Mouse (Mus musculus) embryonic facial prominence, embryonic 11.5 days (tissue): ENCODE measurements around the gene Cdc40. TPM values are rescaled to one million over a fixed set of nuclear protein-coding genes. Genes with fewer than 3 reads are reported as not detected.
"Not testable (repeated sequence)": the region's sequence is repeated elsewhere in the genome, so short reads cannot be mapped to it uniquely, and the experiment has no call there.

Experiments used
- ATAC-seq: fragments of 200-750 bp; cut with Nextera tagmentation; replicated peaks from 2 replicates; pipeline ENCODE4 v1.8.0; 2017; ENCODE audit warnings: low read depth; ENCODE audit not compliant: insufficient number of reproducible peaks, low FRiP score, low TSS enrichment
- DNase-seq: peaks from one replicate; pipeline ENCODE4 v3.0.0-alpha.2; 2015; ENCODE audit warnings: low spot score
- H3K27ac ChIP-seq: fragments of 300-500 bp; sonication (generic); replicated peaks from 2 replicates; pipeline ENCODE4 v1.5.1; 2014; ENCODE audit warnings: mild to moderate bottlenecking, low read depth, low read length, control low read depth
- H3K27me3 ChIP-seq: fragments of 300-500 bp; sonication (generic); 2 replicates; pipeline ENCODE4 v1.6.1; 2014; ENCODE audit warnings: mild to moderate bottlenecking, low read length, moderate library complexity, mixed read lengths; ENCODE audit not compliant: control insufficient read depth, insufficient read depth
- H3K36me3 ChIP-seq: fragments of 300-500 bp; sonication (generic); replicated peaks from 2 replicates; pipeline ENCODE4 v1.6.1; 2014; ENCODE audit warnings: low read depth, mild to moderate bottlenecking, low read length, moderate library complexity, mixed read lengths; ENCODE audit not compliant: control insufficient read depth, insufficient read depth
- H3K4me1 ChIP-seq: fragments of 300-500 bp; sonication (generic); 2 replicates; pipeline ENCODE4 v1.6.1; 2014; ENCODE audit warnings: low read length, mixed read lengths; ENCODE audit not compliant: control insufficient read depth, insufficient read depth
- H3K4me2 ChIP-seq: fragments of 300-500 bp; sonication (generic); 2 replicates; pipeline ENCODE4 v1.6.1; 2014; ENCODE audit warnings: low read depth, mild to moderate bottlenecking, control low read depth, low read length, moderate library complexity
- H3K4me3 ChIP-seq: fragments of 300-500 bp; sonication (generic); 2 replicates; pipeline ENCODE4 v1.5.1; 2014; ENCODE audit warnings: low read depth, low read length, control low read depth
- H3K9ac ChIP-seq: fragments of 300-500 bp; sonication (generic); replicated peaks from 2 replicates; pipeline ENCODE4 v1.6.1; 2014; ENCODE audit warnings: mild to moderate bottlenecking, control low read depth, low read length
- H3K9me3 ChIP-seq: fragments of 300-500 bp; sonication (generic); replicated peaks from 2 replicates; pipeline ENCODE4 v1.6.1; 2016; ENCODE audit warnings: mild to moderate bottlenecking, low read length, inconsistent platforms, mixed read lengths; ENCODE audit not compliant: control insufficient read depth
- WGBS: fragments of 180-500 bp; shearing (Covaris S2); extraction: QIAGEN DNeasy Blood & Tissue Kit; methylation state at CpG from one replicate; pipeline ENCODE4 v1.1.7; 2014; 5-methylcytosine and 5-hydroxymethylcytosine counted together
- polyA plus RNA-seq: library from polyadenylated mRNA; unstranded; fragments of >200 nt; fragmentation: Nextera tagmentation; extraction: Ambion mirVana; gene quantifications from 2 replicates; pipeline ENCODE4 v1.2.1, GENCODE M21; 2014

The Cdc40 gene
- polyA plus RNA-seq, 1 experiment from 2014 or later, result 44.8 TPM

DNA sequence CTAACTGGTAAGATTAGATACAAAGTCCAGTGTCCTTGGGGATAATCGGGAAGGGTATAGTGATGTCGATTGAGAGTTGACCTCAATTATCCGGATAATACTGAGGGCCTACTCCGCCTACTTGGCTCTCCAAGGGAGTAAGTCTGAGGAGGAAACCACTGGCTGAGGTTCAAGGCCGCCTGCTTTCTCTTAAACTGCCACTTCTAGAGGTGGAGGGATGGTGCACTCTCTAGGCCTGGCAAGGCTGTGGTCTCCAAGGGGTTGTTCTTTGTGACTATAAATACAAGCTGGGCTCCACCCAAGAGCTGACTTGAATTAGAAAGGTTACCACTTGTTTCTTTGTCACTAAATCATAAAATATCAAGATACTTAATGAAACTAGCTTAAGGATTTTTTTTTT, 43.0 kb downstream of the Cdc40 start:
- DNase-seq (no peak), ATAC-seq (no peak)
- Histone ChIP-seq H3K36me3 (peaks cover 6% of the 10 kb centered on the region), H3K9ac (no peak overlapping the region), H3K4me2 (no peak overlapping the region), H3K27me3 (no peaks in the 10 kb centered on the region), H3K4me3 (no peak overlapping the region), H3K27ac (no peak overlapping the region), H3K4me1 (no peaks in the 10 kb centered on the region), H3K9me3 (no peaks in the 10 kb centered on the region)
- 85% methylated on average over 5 of the region's 5 CpGs for WGBS

DNA sequence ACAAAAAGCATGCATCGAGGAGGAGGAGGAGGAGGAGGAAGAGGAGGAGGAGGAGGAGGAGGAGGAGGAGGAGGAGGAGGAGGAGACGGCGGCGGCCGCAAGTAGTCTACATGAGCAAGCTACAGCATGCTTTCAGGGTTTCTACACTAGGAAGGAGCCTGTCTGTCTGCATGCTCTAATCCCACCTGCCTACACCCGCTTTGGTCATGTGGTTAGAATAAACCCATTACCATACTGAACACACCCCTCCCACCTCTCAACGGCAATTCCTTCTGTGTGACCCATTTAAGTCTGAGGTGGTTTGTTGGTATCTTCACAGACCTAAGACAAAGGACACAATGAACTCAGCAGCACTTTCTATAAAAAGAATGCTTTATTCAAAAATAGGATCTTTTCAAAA, 51.8 kb downstream of the Cdc40 start:
- ATAC-seq (no peak), DNase-seq (no peak)
- Histone ChIP-seq H3K9ac (no peak overlapping the region), H3K4me1 (no peaks in the 10 kb centered on the region), H3K4me3 (no peak overlapping the region), H3K27ac (no peak overlapping the region), H3K9me3 (no peaks in the 10 kb centered on the region), H3K36me3 (peaks cover 4% of the 10 kb centered on the region), H3K4me2 (no peak overlapping the region), H3K27me3 (no peaks in the 10 kb centered on the region)
- WGBS, result 94% methylated on average over 3 of the region's 7 CpGs

DNA sequence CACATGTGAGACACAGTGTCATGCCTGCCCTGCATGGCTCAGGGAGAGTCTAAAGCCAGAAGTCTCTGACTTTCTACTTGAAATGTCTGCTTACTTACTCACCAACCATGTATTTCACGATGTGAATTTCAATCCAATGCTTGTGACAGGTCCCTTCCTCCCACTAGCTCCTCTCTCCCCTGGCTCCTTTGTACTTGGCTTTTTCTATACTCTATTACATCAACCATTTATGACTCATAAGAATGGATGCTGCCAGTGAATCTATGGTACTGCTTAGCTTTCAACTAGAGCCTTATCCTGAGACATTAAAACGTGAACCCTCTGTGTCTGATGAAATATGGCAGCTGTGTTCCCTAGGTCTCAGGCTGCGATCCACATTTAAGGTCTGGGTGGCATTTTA, 52.8 kb downstream of the Cdc40 start:
- ATAC-seq, result no peak
- DNase-seq, result no peak
- H3K9me3 ChIP-seq, result no peaks in the 10 kb centered on the region
- H3K4me3 ChIP-seq, result no peak overlapping the region
- no peaks in the 10 kb centered on the region for H3K4me1 ChIP-seq
- no peak overlapping the region for H3K9ac ChIP-seq
- H3K36me3 ChIP-seq, result peaks cover 4% of the 10 kb centered on the region
- no peak overlapping the region for H3K4me2 ChIP-seq
- no peaks in the 10 kb centered on the region for H3K27me3 ChIP-seq
- no peak overlapping the region for H3K27ac ChIP-seq
- 89% methylated on average over 3 of the region's 3 CpGs for WGBS

DNA sequence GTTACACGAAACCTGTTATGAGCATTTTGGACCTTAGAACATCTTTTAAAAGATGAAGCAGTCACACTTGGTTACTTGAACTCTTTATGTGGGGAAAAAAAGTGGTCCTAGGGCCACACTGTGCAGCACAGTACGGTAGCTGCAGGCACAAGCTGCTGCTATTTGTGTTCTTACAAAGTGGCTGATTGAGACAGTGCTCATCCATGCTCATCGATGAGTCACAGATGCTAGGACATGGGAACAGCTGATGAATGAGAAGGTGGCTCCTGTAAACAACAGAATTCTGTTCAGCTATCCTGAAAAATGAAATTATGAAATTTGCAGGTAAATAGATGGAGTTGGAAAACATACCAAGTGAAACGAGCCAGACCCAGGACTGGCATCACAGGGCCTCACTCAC, 55.4 kb downstream of the Cdc40 start:
- H3K9ac ChIP-seq, result no peak overlapping the region
- no peak overlapping the region for H3K4me2 ChIP-seq

DNA sequence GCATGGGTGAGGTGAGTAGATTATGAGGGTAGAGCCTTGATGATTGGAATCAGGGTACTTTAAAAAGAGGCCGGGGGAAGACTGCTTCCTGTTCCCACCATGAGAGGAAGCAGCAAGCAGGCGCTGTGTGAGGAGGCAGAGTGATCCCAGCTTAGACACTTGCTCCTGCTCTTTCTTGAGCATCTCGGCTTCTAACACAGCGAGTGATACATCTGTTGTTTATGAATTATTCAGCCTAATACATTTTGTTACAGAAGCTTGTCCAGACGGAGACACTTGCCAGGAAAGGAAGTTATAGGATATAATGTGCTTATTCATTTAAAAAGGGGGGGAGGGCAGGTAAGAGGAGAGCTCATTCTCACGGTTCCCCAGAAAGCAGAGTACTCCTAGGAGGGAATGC, 57.2 kb downstream of the Cdc40 start:
- no peak for ATAC-seq
- no peaks in the 10 kb centered on the region for H3K4me1 ChIP-seq
- H3K4me3 ChIP-seq, result no peak overlapping the region
- no peak overlapping the region for H3K4me2 ChIP-seq
- H3K9me3 ChIP-seq, result no peaks in the 10 kb centered on the region
- no peak overlapping the region for H3K27ac ChIP-seq
- DNase-seq, result no peak
- whole genome bisulfite sequencing, result 68% methylated on average over 6 of the region's 6 CpGs
- H3K36me3 ChIP-seq, result no peaks in the 10 kb centered on the region
- no peaks in the 10 kb centered on the region for H3K27me3 ChIP-seq
- H3K9ac ChIP-seq, result no peak overlapping the region

More for the DNA sequence above, 55.4 kb downstream of the Cdc40 start:
- Histone ChIP-seq H3K4me1 (no peaks in the 10 kb centered on the region), H3K27me3 (no peaks in the 10 kb centered on the region), H3K27ac (no peak overlapping the region), H3K4me3 (no peak overlapping the region), H3K9me3 (no peaks in the 10 kb centered on the region), H3K36me3 (no peaks in the 10 kb centered on the region)
- WGBS, result 94% methylated on average over 4 of the region's 4 CpGs
- DNase-seq (no peak), ATAC-seq (no peak)

DNA sequence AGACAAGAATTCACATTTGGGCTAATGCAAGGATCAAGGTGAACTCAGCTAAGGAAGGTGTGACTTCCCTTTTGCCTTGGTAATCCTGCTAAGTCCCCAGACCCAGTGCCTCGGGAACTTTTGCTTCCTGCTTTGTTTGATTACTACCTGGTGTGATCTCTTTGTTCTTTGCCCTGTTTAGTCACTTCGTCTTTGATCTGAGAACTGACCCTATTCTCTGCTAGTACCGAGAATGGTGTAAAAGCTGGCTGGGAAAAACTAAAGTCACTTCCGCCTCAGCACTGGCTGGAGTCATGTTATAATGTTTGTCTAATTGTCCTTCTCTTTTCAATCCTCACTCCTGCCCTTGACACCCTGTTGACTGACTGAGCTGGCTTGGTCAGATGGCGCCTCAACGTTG, 66.6 kb downstream of the Cdc40 start:
- ATAC-seq, result no peak
- 56% methylated on average over 6 of the region's 6 CpGs for WGBS
- Histone ChIP-seq H3K4me3 (no peak overlapping the region), H3K4me2 (no peak overlapping the region), H3K27me3 (no peaks in the 10 kb centered on the region), H3K4me1 (no peaks in the 10 kb centered on the region), H3K27ac (no peak overlapping the region), H3K9ac (no peak overlapping the region), H3K36me3 (no peaks in the 10 kb centered on the region; the same call in 1 of the 2 replicates), H3K9me3 (no peaks in the 10 kb centered on the region)
- no peak for DNase-seq

DNA sequence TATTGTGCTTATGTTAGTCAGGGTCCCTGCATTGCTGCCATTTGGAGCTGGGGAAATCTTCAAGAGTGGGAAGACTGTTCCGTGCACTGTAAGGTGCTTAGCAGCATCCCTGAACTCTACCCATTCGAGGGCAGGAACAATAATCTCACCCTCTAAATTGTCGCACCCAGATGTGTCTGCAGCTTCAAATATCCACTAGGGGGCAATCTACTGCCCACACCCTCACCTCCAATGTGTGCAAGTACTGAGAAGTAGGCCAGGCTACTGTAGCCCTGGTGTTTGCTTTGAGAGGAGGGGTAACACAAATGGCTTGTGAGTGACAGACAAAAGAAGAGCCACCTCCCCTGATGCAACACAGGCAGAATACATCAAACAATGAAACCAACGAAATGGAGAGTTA, 69.5 kb downstream of the Cdc40 start:
- no peak overlapping the region for H3K4me2 ChIP-seq
- H3K4me3 ChIP-seq, result no peak overlapping the region
- no peak overlapping the region for H3K27ac ChIP-seq
- no peak for ATAC-seq
- no peaks in the 10 kb centered on the region; the same call in 1 of the 2 replicates for H3K36me3 ChIP-seq
- DNase-seq, result peak; percentile 7
- no peak overlapping the region for H3K9ac ChIP-seq
- H3K4me1 ChIP-seq, result no peaks in the 10 kb centered on the region
- 60% methylated on average over 4 of the region's 4 CpGs for WGBS
- no peaks in the 10 kb centered on the region for H3K27me3 ChIP-seq
- H3K9me3 ChIP-seq, result no peaks in the 10 kb centered on the region

DNA sequence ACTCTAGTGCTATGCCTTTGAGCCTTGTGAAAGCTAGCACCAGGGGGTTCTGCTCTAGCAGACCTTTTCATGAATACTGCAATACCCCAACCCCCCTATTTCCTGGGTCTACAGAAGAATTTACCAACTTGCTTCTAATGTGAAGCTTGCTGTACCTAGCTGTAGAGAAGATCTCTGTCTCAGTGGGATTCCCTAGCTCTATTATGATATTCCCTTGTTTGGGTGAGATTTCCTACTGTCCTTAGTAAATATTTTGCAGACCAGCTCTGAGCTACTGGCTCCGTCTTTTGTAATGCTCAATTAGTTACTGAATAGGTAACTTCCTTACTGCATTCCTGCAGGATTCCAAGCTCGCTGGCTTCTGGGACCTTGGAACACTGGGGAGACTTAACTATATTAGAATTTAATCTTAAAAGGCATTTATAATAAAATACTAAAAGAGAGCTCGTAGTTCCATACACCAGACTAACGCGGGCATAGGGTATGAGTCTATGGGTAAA, 73.7 kb downstream of the Cdc40 start:
- not testable (repeated sequence) for H3K27me3 ChIP-seq
- WGBS, result 28% methylated on average over 5 of the region's 5 CpGs

More for the DNA sequence above, 73.7 kb downstream of the Cdc40 start:
- not testable (repeated sequence) for H3K4me1 ChIP-seq, H3K4me2 ChIP-seq, H3K9me3 ChIP-seq, H3K4me3 ChIP-seq, DNase-seq, ATAC-seq, H3K27ac ChIP-seq, H3K9ac ChIP-seq, H3K36me3 ChIP-seq
